Mouse (Mus musculus): ENCODE data around the gene Scin.
A peak's percentile ranks its signal among the peaks of the same experiment; 100 is the strongest.
"Not testable (repeated sequence)": the region's sequence is repeated elsewhere in the genome, so short reads cannot be mapped to it uniquely, and the experiment has no call there.

Scin gene

GRCm38 (mm10) chr12:40133573-40134271 lies at the start of gene Scin:
Gene Scin, minus strand, starts transcription at chr12:40134228.
- no peak for DNase-seq (ENCODE audit: low read depth in 2 of 2, low spot score in 2 of 2)

- DNase-seq (ENCODE audit: low read depth in 2 of 2, low spot score in 2 of 2) = peak; percentile 13 to 16
Measured at GRCm38 (mm10) chr12:40177089-40177488, 43.1 kb upstream of the Scin start.

DNA sequence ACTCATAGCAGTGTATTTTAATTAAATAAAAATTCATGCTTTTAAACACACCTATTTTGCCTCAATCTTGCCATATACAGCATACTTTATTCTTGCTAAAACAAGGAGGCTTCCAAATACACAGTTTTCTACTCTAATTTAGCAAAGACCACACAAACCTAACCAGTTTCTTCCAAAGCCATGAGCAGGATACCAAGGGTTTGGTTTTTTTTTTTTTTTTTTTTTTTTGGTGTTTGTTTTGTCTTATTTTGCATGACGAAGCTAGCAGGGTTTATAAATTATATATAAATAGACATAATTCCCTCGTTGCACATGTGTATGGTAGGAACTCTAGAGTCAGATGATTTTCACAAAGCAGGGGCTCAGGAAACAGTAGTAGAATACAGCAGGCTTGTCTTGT lies 42.1 kb upstream of the Scin start:
- no peak for DNase-seq (ENCODE audit: low read depth in 2 of 2, low spot score in 2 of 2)

- not testable (repeated sequence) for DNase-seq (ENCODE audit: low read depth in 2 of 2, low spot score in 2 of 2)
Measured at GRCm38 (mm10) chr12:40175171-40175570, 41.1 kb upstream of the Scin start.

GRCm38 (mm10) chr12:40171637-40172036 lies 37.6 kb upstream of the Scin start:
- DNase-seq (ENCODE audit: low read depth in 2 of 2, low spot score in 2 of 2) = no peak

- no peak for DNase-seq (ENCODE audit: low read depth in 2 of 2, low spot score in 2 of 2)
Measured at GRCm38 (mm10) chr12:40169675-40170074, 35.6 kb upstream of the Scin start.

GRCm38 (mm10) chr12:40164621-40165020 lies 30.6 kb upstream of the Scin start:
- peak in 1 of 2 experiments; percentile 5 for DNase-seq (ENCODE audit: low read depth in 2 of 2, low spot score in 2 of 2)

- no peak for DNase-seq (ENCODE audit: low read depth in 2 of 2, low spot score in 2 of 2)
Measured at GRCm38 (mm10) chr12:40160777-40161176, 26.7 kb upstream of the Scin start.

GRCm38 (mm10) chr12:40154188-40154587 lies 20.2 kb upstream of the Scin start:
- no peak for DNase-seq (ENCODE audit: low read depth in 2 of 2, low spot score in 2 of 2)

DNA sequence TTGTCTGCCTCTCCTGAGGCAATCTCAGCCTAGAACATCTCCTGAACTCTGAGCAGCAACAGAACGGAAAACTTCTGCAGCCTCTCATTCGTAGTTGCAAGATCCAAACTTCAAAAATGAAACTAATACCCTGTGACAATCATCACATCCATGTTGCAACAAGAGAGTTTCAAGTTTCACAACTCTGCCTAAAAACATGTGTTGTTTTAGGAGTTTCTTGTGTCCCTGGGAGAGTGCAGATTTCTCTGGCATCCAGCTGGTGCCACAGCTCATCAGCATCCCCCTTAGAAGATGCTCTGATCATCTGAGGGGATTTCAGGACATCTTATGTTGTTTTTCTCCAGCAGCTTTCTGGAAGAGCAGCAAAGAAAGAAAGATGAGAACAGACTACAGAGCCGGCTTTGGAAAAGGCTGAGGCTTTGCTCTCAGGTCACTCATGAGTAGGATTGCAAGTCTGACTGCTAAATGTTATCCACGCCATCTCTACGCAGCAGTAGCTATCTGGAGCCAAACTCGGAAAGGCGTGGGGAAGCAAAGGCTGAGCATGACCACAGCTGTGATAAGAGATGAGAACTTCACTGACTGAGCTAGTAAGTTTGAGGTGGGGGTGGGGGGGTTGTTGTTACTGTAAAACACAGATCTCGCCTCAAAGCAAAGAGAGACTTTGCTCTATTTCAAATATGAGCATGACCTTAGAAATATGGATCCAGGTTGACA lies 18.5 kb upstream of the Scin start:
- no peak for DNase-seq (ENCODE audit: low read depth in 2 of 2, low spot score in 2 of 2)

DNA sequence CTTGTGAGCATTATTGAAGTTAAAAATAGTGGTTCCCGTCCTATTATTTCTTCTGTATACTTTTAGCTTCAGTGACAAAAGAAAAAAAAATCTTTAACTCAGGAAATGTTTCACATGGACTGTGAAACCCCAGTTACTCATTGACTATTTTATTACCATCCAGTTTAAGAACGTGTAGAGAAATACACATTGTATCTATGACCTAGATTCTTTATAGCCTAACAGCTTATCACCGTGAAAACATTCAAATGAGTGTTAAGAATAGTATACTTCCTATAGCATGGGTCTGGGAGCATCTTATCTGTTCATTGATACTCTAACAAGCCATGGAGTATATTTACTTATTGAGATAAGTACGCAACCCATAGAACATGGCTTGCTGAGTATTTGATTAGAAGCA lies 13.3 kb upstream of the Scin start:
- DNase-seq (ENCODE audit: low read depth in 2 of 2, low spot score in 2 of 2) = no peak

- DNase-seq (ENCODE audit: low read depth in 2 of 2, low spot score in 2 of 2) = no peak
Measured at GRCm38 (mm10) chr12:40146510-40146909, 12.5 kb upstream of the Scin start.

DNA sequence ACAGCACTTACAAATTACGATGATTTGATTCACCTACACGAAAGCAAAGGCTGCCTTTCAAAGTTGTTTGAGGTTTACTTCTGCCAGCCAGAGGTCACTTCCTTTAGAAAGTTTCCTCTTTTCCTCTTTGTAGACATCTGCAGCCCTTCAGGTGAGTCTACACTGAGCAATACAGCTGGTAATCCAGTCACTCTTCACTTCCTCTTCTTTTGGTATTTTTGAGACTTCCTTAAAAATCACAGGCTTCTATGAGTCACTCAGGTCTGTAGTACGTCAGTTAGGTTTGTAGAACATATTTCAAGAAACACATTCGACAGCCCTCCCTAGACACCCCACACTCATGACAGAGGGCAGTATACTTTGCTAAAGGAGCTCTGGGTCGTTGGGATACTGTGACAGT lies 6.7 kb upstream of the Scin start:
- no peak for DNase-seq (ENCODE audit: low read depth in 2 of 2, low spot score in 2 of 2)

DNA sequence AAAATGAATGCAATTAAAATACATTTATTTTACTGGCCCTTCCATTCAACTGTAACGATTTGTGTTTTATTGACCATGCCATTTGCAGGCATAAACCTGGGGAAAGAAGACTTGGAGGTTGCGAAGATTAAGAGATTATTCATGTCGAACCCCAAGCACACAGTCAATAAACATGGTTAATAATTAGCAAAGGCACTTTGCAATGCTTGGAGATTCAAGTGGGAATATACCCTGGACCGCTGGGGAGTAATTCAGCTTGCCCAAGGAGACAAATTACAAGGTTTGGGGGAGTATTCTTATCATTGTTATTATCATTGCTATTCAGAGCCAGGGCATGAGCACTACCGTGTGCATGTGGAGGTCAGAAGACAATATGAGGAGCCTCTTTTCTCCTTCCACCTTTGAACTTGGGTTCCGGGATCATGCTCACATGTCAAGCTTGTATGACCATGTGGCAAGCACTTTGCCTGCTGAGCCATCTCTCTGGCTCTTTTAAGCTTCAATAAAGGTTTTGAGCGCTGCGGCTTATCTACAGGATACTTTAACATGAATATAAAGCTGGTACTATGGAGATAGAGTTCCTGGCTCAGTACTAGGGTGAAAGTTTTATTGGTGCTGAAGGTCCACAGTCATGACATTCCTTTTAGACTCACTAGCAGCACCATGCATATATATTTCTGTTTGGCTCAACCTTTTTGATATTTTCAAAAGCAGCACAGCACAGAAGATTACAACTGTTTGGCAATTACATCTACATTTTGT lies 5.6 kb upstream of the Scin start:
- DNase-seq (ENCODE audit: low read depth in 2 of 2, low spot score in 2 of 2) = no peak

- DNase-seq (ENCODE audit: low read depth in 2 of 2, low spot score in 2 of 2) = no peak
Measured at GRCm38 (mm10) chr12:40134529-40134928, 501 bp upstream of the Scin start.

- no peak for DNase-seq (ENCODE audit: low read depth in 2 of 2, low spot score in 2 of 2)
Measured at GRCm38 (mm10) chr12:40133194-40133572, 845 bp downstream of the Scin start.

DNA sequence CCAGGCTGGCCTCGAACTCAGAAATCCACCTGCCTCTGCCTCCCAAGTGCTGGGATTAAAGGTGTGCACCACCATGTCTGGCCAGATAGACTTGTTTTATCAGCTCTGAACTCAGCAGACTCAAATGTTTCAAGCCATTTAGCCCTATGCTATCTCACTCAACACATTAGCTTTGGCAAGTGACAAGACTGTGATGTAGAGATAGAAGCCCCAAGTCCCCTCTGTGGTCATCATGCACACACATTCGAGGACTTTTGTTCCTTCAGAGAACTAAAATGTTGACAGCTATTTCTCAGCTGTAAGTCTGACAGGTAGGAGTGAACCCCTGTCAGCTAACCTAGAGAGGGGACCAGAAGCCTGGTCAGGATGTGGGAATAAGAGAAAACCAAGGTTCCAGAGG lies 15.2 kb downstream of the Scin start:
- no peak for DNase-seq (ENCODE audit: low read depth in 2 of 2, low spot score in 2 of 2)

DNA sequence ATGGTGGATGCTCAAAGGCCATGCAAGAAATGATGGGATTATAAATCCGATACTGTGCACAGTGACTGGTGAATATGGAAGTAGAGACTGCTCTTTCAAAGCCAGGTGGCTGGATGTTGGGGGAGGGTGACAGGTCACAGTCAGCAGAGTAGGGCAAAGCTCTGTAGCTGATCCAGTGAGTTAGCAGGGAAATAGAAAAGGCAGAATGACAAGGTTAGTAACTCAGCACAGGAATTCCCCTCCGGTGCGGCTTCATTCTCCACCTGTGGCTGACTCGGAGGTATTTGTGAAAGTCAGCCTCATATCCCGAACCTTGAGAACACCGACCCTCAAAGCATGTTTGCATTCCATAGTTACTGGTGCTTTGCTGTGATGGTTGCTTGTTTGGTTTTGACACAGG lies 17.0 kb downstream of the Scin start:
- DNase-seq (ENCODE audit: low read depth in 2 of 2, low spot score in 2 of 2) = no peak

DNA sequence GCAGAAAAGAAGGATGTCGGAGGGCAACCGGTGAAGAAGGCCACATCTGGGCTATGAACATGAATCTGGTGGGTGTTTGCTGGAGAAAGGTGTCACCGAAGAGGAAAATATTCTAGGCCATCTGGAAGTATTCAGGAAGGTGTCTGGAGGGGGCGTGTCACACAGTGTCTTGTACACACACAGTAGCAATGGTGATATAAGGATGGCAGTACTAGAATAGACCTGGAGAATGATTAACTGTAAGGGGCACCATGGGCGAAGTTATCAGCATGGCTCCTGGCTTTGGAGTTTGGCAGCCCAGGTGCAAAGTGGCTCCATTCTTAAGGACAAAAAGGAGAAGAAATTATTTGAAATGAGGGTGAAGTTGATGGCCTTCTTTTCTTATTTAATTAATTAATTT lies 17.8 kb downstream of the Scin start:
- no peak for DNase-seq (ENCODE audit: low read depth in 2 of 2, low spot score in 2 of 2)

- no peak for DNase-seq (ENCODE audit: low read depth in 2 of 2, low spot score in 2 of 2)
Measured at GRCm38 (mm10) chr12:40114883-40115282, 19.1 kb downstream of the Scin start.

DNA sequence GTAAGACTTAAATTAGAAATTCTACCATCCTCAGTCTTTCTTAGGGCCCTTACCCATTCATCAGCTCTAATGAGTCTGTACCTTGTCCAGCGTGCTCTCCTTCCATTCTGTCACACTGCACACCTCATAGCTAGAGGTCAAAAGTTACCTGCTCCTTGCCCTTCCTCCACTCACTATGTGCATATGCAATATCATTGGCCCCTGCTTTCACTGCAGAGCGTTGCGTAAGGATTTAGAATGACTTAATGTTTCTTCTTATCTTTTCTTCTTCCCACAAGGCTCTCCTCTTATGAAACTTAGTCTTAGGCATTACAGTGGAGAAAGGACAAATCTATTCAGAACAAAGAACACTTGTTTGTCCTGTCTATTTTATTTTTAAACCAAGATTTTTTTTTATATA lies 20.0 kb downstream of the Scin start:
- DNase-seq (ENCODE audit: low read depth in 2 of 2, low spot score in 2 of 2) = no peak

- DNase-seq (ENCODE audit: low read depth in 2 of 2, low spot score in 2 of 2) = no peak
Measured at GRCm38 (mm10) chr12:40113605-40114004, 20.4 kb downstream of the Scin start.
